Mouse (Mus musculus) heart, postnatal 25 days (tissue): ENCODE results near the gene Ddc. TPM values are rescaled to one million over a fixed set of nuclear protein-coding genes. Genes with fewer than 3 reads are reported as not detected.

ENCODE experiments used
- DNase-seq: peaks from one replicate; pipeline ENCODE4 v3.0.0; 2022; ENCODE audit warnings: low spot score
- intact Hi-C: fragments of 180-260 bp; cut with DNase I; formaldehyde crosslinking; loops from one replicate; pipeline ENCODE4 v1.15.1; 2025
- total RNA-seq, 2 experiments: library from RNA; stranded (reverse); gene quantifications; 2 replicates each; pipeline ENCODE4 v1.2.3; 2021

Gene Ddc
- total RNA-seq, 2 experiments from 2014 or later: 2.5 TPM

- no peak for DNase-seq
- intact Hi-C loops: no loop called here
Measured at GRCm38 (mm10) chr11:11766736-11767135, 131.2 kb downstream of the Ddc start.

DNA sequence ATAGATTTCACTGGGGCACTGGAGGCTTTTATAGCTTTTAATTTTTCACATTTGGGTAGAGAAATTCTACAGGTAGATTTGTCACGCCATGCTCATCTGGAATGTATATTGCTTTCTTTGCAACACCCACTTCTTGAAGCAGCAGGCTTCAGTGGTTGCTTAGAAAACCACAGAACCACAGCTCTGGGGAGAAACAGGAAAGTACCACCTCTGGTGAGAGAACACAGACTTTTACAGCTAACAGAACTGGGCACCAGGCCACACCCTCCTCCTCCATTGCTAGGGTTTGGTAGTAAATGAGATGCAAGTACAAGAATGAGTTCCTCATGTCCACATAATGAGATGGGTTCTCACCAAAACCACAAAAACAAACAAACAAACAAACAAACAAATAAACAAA lies 131.8 kb downstream of the Ddc start:
- intact Hi-C loops: no loop called here
- DNase-seq: no peak

- intact Hi-C loops: no loop called here
- DNase-seq: no peak
Measured at GRCm38 (mm10) chr11:11765414-11765813, 132.5 kb downstream of the Ddc start.

Other genes with a start within 250 kb of the Ddc start
- gene Ikzf1, start 213.1 kb downstream of the Ddc start, total RNA-seq: 1 to 10 TPM; 1.8 to 2.2 TPM
- gene Fignl1, start 89.2 kb downstream of the Ddc start, total RNA-seq: under 1 TPM; 0.59 to 0.60 TPM
- 100 to 1,000 TPM; 103 to 108 TPM for gene Grb10, start 140.5 kb upstream of the Ddc start, total RNA-seq